ENCODE assay signal across 11 mouse cellular contexts in genomic region chr2:77969956-77970355, GRCm38 (mm10).
"Had no signal": no experiment of that assay in that cellular context is flagged by ENCODE, and none has a peak within 500 bp of the region (broad histone marks: within the 10 kb centered on the region; RNA-seq: fewer than 3 reads in every experiment).

No protein-coding gene starts in this region.

- DNase-seq: retina, postnatal 1 day; right cerebral cortex, adult 18-20 months; right cerebral cortex, postnatal 14 days; right cerebral cortex, postnatal 25 days; right cerebral cortex, postnatal 4 days; spleen, adult 18-20 months; thymus, adult 18-20 months; thymus, adult 2 months; thymus, postnatal 14 days; thymus, postnatal 36 days; thymus, postnatal 4 days had no signal
